Comparison of ENCODE assay signal across 8 mouse cellular contexts in the genomic region with DNA sequence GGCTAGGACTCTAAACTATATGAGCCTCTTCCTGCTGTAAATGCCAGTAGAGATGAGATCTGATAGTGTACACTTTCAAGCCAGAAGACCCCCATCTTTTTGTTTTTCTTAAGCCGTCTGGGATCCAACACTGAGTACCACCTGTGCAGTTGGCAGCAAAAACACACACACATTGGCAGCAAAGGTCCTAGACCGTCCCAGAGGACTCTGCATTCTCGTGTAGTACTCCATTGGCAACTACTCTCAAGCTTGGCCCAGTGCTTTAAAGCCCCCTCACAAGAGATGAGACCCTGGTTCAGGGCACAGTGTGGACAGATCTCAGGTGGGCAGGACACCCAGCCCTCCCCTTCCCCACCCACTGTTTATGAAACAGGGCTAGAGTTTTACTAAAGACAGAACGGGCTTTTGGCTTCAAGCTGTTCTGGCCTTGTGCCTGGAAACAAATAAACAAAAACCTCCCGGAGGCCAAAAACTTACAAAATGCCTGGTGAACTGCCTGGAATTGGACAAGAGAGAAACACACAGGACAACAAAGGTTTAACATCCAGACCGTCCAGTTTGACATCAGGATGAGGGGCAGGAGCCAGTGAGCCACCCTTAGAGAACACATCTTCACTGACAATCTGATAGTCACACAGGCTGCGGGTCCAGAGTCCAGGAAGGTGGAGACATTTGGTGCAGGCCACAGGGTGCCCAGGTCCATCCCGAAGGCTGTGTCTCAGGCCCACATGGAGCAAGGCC.
DNase-seq lines count a peak whose midpoint lies in the region; ATAC-seq and TF ChIP-seq lines count a peak whose summit lies in the region.

No protein-coding gene starts in this region.

- 74% methylated on average over 8 of the region's 8 CpGs for WGBS in heart, embryonic 12.5 days

- no peak overlapping the region for H3K4me2 ChIP-seq in heart, embryonic 12.5 days

- H3K4me1 ChIP-seq in heart, embryonic 12.5 days (replicated peaks) = no peaks in the 10 kb centered on the region

- no peak for TF ChIP-seq POLR2A in brain, embryonic 14.5 days (IDR thresholded peaks at IDR 0.05; ENCODE audit: borderline replicate concordance, extremely low read depth, insufficient read depth, insufficient read length, poor library complexity, severe bottlenecking)

- TF ChIP-seq CTCF in brain, embryonic 14.5 days (IDR thresholded peaks at IDR 0.05; ENCODE audit: borderline replicate concordance, extremely low read depth, insufficient read depth, insufficient read length) = no peak

- no peaks in the 10 kb centered on the region for H3K36me3 ChIP-seq in heart, embryonic 12.5 days

- no peaks in the 10 kb centered on the region for H3K9me3 ChIP-seq in heart, embryonic 12.5 days (replicated peaks)

- H3K4me3 ChIP-seq in heart, embryonic 12.5 days = no peak overlapping the region

- no peak overlapping the region for H3K27ac ChIP-seq in heart, embryonic 12.5 days (ENCODE audit: poor library complexity, severe bottlenecking)

- DNase-seq in heart, adult 18-20 months = peak; percentile 48 to 63
- peak; percentile 49 for DNase-seq in brain, embryonic 14.5 days (ENCODE audit: low read depth)
- DNase-seq in cerebellum, postnatal 36 days = peak; percentile 51 to 64
- DNase-seq in lung, postnatal 10 days = peak; percentile 78
- DNase-seq in B cell, adult 2 months = no peak
- DNase-seq in thymus, postnatal 10 days (ENCODE audit: low spot score in 2 of 2) = no peak
- DNase-seq in spleen, adult 12 weeks (ENCODE audit: low spot score) = no peak

- no peak for ATAC-seq in heart, embryonic 12.5 days (ENCODE audit: insufficient number of reproducible peaks, low FRiP score)

- H3K27me3 ChIP-seq in heart, embryonic 12.5 days (replicated peaks) = 0 out of 2 replicates have a peak, but pooled peaks cover 3% of the 10 kb centered on the region

- no peak overlapping the region for H3K9ac ChIP-seq in heart, embryonic 12.5 days

Comparison
In these comparisons a context has a peak if more than half of its experiments do, and no peak if none do; other contexts are left out.
1. DNase-seq: peak in heart, adult 18-20 months (2 of 2), brain, embryonic 14.5 days (single experiment), cerebellum, postnatal 36 days (2 of 2) and lung, postnatal 10 days (single experiment); none in B cell, adult 2 months (0 of 2), thymus, postnatal 10 days (0 of 2) and spleen, adult 12 weeks (single experiment).